Mouse (Mus musculus) embryonic fibroblast, embryonic 13.5 days (primary cell): ENCODE measurements around the gene Camk2d. TPM values are rescaled to one million over a fixed set of nuclear protein-coding genes. Genes with fewer than 3 reads are reported as not detected.

Experiments
- H3K27ac ChIP-seq: 2 replicates; pipeline ENCODE4 v1.5.1; 2012; ENCODE audit warnings: low read length, control low read depth, inconsistent platforms; ENCODE audit not compliant: insufficient read depth
- H3K4me1 ChIP-seq: 2 replicates; pipeline ENCODE4 v1.6.1; 2011; ENCODE audit warnings: low read length; ENCODE audit not compliant: control insufficient read depth, insufficient read depth
- H3K4me3 ChIP-seq: 2 replicates; pipeline ENCODE4 v1.5.1; 2011; ENCODE audit warnings: mild to moderate bottlenecking, control low read depth, low read length; ENCODE audit not compliant: insufficient read depth
- CTCF ChIP-seq: IDR thresholded peaks from 2 replicates; pipeline ENCODE4 v1.5.1; 2011; ENCODE audit warnings: mild to moderate bottlenecking, control low read depth, low read length, moderate library complexity, borderline replicate concordance; ENCODE audit not compliant: insufficient read depth
- POLR2A ChIP-seq: IDR thresholded peaks from 2 replicates; pipeline ENCODE4 v1.6.1; 2011; ENCODE audit warnings: low read depth, mild to moderate bottlenecking, control low read depth, low read length, moderate library complexity
- polyA plus RNA-seq: library from polyadenylated mRNA; stranded (reverse); fragments of >200 nt; gene quantifications from 2 replicates; pipeline ENCODE4 v1.2.4, GENCODE M21; 2011; ENCODE audit warnings: low read depth; ENCODE audit not compliant: missing spikeins, insufficient read length

Gene Camk2d
- polyA plus RNA-seq, 1 experiment, result 186 TPM

- TF ChIP-seq POLR2A (no peak), CTCF (no peak)
- Histone ChIP-seq H3K4me1 (peaks cover 4% of the 10 kb centered on the region), H3K27ac (no peak overlapping the region), H3K4me3 (no peak overlapping the region)
Measured at GRCm38 (mm10) chr3:126730411-126730810, 134.3 kb downstream of the Camk2d start.

DNA sequence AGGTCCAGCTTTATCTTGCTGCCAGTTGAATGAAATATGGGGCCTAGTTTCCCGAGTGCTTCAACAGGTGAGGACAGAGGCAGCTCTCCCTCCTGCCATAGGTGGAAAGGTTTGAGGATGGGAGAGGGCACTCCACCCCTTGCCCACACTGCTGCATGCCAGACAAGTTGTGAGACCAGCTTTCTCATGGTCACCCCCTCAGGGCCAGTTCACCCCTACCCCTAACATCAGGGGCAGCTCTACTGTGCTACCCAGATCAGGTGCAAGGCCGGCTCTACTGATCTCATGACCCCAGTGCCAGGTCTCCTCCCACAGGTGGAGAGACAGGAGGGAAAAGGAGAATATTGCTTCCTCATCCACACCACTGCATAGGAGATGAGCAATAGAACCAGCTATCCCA lies 136.2 kb downstream of the Camk2d start:
- Histone ChIP-seq H3K4me3 (no peak overlapping the region), H3K4me1 (peaks cover 4% of the 10 kb centered on the region), H3K27ac (no peak overlapping the region)
- no peak for TF ChIP-seq POLR2A
- no peak for TF ChIP-seq CTCF

- no peak for TF ChIP-seq POLR2A
- no peak for TF ChIP-seq CTCF
Measured at GRCm38 (mm10) chr3:126734533-126734932, 138.4 kb downstream of the Camk2d start.

GRCm38 (mm10) chr3:126735211-126735610 lies 139.1 kb downstream of the Camk2d start:
- peaks cover 7% of the 10 kb centered on the region for H3K4me1 ChIP-seq
- H3K4me3 ChIP-seq, result no peak overlapping the region
- TF ChIP-seq POLR2A (no peak), CTCF (no peak)
- H3K27ac ChIP-seq, result no peak overlapping the region

More at GRCm38 (mm10) chr3:126734533-126734932, 138.4 kb downstream of the Camk2d start:
- Histone ChIP-seq H3K27ac (no peak overlapping the region), H3K4me1 (peaks cover 7% of the 10 kb centered on the region), H3K4me3 (no peak overlapping the region)

DNA sequence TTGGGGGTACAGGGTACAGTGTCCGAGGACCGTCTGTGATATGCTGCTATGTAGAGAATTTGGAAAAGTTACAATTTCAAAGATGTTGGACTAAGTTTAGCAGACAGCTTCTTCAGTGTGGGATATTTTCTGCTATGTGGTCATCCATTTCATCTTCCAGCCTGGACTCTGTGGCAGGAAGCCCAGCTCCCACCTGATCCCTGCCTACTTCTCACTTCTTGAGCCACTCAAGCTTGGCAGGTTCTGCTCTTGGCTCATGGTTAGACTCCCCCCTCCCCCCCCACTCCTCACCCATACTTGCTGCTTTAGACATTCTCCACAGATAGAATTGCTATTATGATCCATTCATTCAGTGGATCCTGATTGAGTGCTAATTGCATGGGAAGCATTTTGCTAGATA lies 141.0 kb downstream of the Camk2d start:
- Histone ChIP-seq H3K4me1 (peaks cover 7% of the 10 kb centered on the region), H3K4me3 (no peak overlapping the region), H3K27ac (no peak overlapping the region)
- TF ChIP-seq POLR2A (no peak), CTCF (no peak)

DNA sequence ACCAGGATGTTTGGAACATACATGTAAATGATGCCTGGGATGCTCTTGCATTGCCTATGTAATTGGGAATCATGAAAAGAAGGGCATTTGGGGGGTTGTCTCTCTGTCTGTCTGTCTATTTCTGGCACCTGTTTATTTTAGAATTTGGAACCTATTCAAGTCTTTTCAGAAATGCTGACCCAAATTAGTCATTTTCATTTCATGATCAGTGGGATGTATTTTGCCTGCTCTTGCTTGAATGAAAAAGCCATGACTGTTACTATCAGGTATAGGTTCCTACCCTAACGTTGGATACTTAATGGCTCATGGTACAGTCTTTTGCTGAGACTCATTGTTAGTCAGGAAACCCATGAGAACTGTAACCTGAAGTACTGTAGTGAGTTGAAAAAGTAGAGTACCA lies 144.0 kb downstream of the Camk2d start:
- Histone ChIP-seq H3K4me1 (peaks cover 5% of the 10 kb centered on the region), H3K27ac (no peak overlapping the region), H3K4me3 (no peak overlapping the region)
- TF ChIP-seq CTCF (no peak), POLR2A (no peak)

DNA sequence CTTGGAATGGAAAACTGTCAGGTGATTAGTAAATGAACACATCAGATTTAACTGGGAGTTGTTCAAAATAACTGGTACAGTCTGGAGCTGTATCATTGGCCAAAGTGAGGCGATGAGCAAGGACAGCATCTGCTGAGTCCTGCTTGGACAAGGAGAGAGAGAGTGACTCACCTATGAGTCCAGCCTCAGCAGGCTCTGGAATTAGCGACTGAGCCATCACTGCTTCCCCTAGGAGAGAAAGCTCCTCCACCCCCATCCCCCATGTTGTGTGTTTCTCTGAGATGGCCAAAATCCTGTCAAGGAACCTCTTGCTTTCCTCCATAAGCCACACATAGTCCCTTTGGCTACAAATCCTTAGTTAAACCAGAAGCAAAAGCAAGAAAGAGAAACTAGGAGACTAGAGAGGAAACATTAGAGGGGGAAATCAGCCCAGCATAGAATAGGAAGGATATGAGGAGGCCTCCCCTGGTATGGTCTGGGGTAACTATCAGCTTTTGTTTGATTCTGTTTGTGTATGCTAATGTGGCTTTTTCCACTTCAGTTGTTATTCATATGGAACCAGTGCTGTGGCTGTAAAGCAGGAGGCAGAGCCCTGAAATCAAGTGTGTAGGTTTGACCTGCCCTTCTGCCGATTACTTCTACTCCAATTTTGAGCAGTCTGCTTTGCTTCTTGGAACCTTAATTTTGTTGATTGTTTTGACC lies 148.5 kb downstream of the Camk2d start:
- H3K27ac ChIP-seq, result peak overlapping the region; percentile 59
- peaks cover 16% of the 10 kb centered on the region for H3K4me1 ChIP-seq
- TF ChIP-seq POLR2A (no peak), CTCF (no peak)
- no peak overlapping the region for H3K4me3 ChIP-seq

DNA sequence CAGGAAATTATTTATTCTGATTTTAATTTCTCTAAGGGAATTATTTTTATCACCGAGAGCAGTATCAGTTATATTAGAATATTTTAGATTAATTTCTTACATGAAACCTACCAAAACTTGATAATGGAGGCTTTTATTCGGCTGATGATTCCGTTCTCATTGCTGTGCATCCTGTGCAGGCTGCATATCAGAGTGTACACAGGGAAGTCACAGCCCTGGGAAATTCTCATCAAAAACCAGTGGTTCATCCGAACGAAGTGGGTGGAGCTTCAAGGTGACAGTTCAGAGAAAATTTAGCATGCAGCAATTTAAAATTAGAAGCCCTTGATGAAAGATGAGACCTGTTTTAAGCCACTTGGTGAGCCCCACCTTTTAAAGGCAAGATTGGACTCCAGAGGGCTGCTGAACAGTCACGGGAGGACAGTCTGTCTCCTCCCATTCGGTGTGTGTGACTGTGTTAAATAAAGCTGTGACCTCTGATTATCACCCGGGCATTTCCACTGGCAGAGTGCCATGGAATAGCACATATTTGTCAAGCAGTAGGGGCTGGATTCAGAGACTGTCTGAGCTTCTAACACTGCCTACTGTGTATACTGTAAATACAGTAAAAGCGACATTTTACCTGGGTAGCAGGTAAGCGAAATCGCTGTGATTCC lies 150.2 kb downstream of the Camk2d start:
- TF ChIP-seq POLR2A, result no peak
- TF ChIP-seq CTCF, result no peak
- Histone ChIP-seq H3K4me1 (peaks cover 16% of the 10 kb centered on the region), H3K27ac (no peak overlapping the region; the same call in 1 of the 2 replicates), H3K4me3 (no peak overlapping the region)

GRCm38 (mm10) chr3:126747628-126748027 lies 151.5 kb downstream of the Camk2d start:
- no peak for TF ChIP-seq POLR2A
- TF ChIP-seq CTCF, result no peak
- Histone ChIP-seq H3K4me1 (peaks cover 16% of the 10 kb centered on the region), H3K27ac (peak overlapping the region; percentile 77), H3K4me3 (no peak overlapping the region)
